Mouse (Mus musculus): Measurements from ENCODE around the gene Zfp597. TPM values are rescaled to one million over a fixed set of nuclear protein-coding genes. Genes with fewer than 3 reads are reported as not detected.
"Not testable (repeated sequence)": the region's sequence is repeated elsewhere in the genome, so short reads cannot be mapped to it uniquely, and the experiment has no call there.

Zfp597 gene
- total RNA-seq, 2 experiments from 2014 or later: 3.7 to 9.8 TPM

- ATAC-seq (replicated peaks; ENCODE audit: low FRiP score, poor library complexity, severe bottlenecking): peak; percentile 60
Measured at GRCm38 (mm10) chr16:3871815-3872214, 12.5 kb downstream of the Zfp597 start.

- ATAC-seq (replicated peaks; ENCODE audit: low FRiP score, poor library complexity, severe bottlenecking): no peak
Measured at GRCm38 (mm10) chr16:3859254-3859653, 25.1 kb downstream of the Zfp597 start.

GRCm38 (mm10) chr16:3855776-3856175 is 28.6 kb downstream of the Zfp597 start:
- no peak for ATAC-seq (replicated peaks; ENCODE audit: low FRiP score, poor library complexity, severe bottlenecking)

GRCm38 (mm10) chr16:3854437-3855182 is 29.8 kb downstream of the Zfp597 start:
- ATAC-seq (replicated peaks; ENCODE audit: low FRiP score, poor library complexity, severe bottlenecking): no peak

- no peak for ATAC-seq (replicated peaks; ENCODE audit: low FRiP score, poor library complexity, severe bottlenecking)
Measured at GRCm38 (mm10) chr16:3852586-3852985, 31.8 kb downstream of the Zfp597 start.

- ATAC-seq (replicated peaks; ENCODE audit: low FRiP score, poor library complexity, severe bottlenecking): not testable (repeated sequence)
Measured at GRCm38 (mm10) chr16:3851301-3851700, 33.1 kb downstream of the Zfp597 start.

- no peak for ATAC-seq (replicated peaks; ENCODE audit: low FRiP score, poor library complexity, severe bottlenecking)
Measured at GRCm38 (mm10) chr16:3848416-3848815, 35.9 kb downstream of the Zfp597 start.

- ATAC-seq (replicated peaks; ENCODE audit: low FRiP score, poor library complexity, severe bottlenecking): no peak
Measured at GRCm38 (mm10) chr16:3847871-3848270, 36.5 kb downstream of the Zfp597 start.

- ATAC-seq (replicated peaks; ENCODE audit: low FRiP score, poor library complexity, severe bottlenecking): peak; percentile 99
Measured at GRCm38 (mm10) chr16:3846711-3847518, 37.4 kb downstream of the Zfp597 start, which contains the start of gene Zfp174. TSS of gene Zfp174 (plus strand) at chr16:3847268.

GRCm38 (mm10) chr16:3843796-3844195 is 40.6 kb downstream of the Zfp597 start:
- ATAC-seq (replicated peaks; ENCODE audit: low FRiP score, poor library complexity, severe bottlenecking): no peak

GRCm38 (mm10) chr16:3842989-3843388 is 41.4 kb downstream of the Zfp597 start:
- ATAC-seq (replicated peaks; ENCODE audit: low FRiP score, poor library complexity, severe bottlenecking): no peak

GRCm38 (mm10) chr16:3839157-3839885 is 45.0 kb downstream of the Zfp597 start:
- no peak for ATAC-seq (replicated peaks; ENCODE audit: low FRiP score, poor library complexity, severe bottlenecking)

GRCm38 (mm10) chr16:3835461-3835860 is 48.9 kb downstream of the Zfp597 start:
- no peak for ATAC-seq (replicated peaks; ENCODE audit: low FRiP score, poor library complexity, severe bottlenecking)

GRCm38 (mm10) chr16:3830588-3831109 is 53.7 kb downstream of the Zfp597 start, which contains the start of gene Olfr15:
TSS of gene Olfr15 (plus strand) at chr16:3830878.
- ATAC-seq (replicated peaks; ENCODE audit: low FRiP score, poor library complexity, severe bottlenecking): no peak

- no peak for ATAC-seq (replicated peaks; ENCODE audit: low FRiP score, poor library complexity, severe bottlenecking)
Measured at GRCm38 (mm10) chr16:3829727-3830126, 54.6 kb downstream of the Zfp597 start.

- ATAC-seq (replicated peaks; ENCODE audit: low FRiP score, poor library complexity, severe bottlenecking): no peak
Measured at GRCm38 (mm10) chr16:3828021-3828420, 56.3 kb downstream of the Zfp597 start.

GRCm38 (mm10) chr16:3820202-3820601 is 64.2 kb downstream of the Zfp597 start:
- ATAC-seq (replicated peaks; ENCODE audit: low FRiP score, poor library complexity, severe bottlenecking): no peak

GRCm38 (mm10) chr16:3814667-3815066 is 69.7 kb downstream of the Zfp597 start:
- not testable (repeated sequence) for ATAC-seq (replicated peaks; ENCODE audit: low FRiP score, poor library complexity, severe bottlenecking)
